ENCODE assay signal across 32 mouse cellular contexts in the genomic region with DNA sequence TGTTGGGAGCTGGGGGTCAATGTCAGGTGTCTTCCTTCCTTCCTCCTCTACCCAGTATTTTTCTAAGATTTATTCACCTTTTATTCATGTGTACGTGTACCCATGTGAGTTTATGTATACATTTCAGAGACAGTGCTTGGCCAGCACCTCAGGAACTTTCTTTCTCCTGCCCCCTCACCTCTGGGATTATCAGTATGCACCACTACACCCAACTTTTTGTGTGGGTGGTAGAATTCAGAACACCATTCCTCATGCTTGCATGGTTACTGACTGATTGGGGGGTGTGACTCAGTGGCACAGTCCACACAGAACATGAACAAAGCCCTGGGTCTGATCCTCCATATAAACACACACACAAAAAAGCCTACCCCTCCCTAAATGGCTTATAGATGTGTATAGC. TPM values are rescaled to one million over a fixed set of nuclear protein-coding genes. Genes with fewer than 3 reads are reported as not detected.
DNase-seq lines count a peak whose midpoint lies in the region; ATAC-seq and TF ChIP-seq lines count a peak whose summit lies in the region.
"Had no signal": no experiment of that assay in that cellular context is flagged by ENCODE, and none has a peak within 500 bp of the region (broad histone marks: within the 10 kb centered on the region; RNA-seq: fewer than 3 reads in every experiment).

No protein-coding gene starts in this region.

- H3K4me2 ChIP-seq in midbrain, embryonic 11.5 days, result no peak overlapping the region
- H3K4me2 ChIP-seq in midbrain, embryonic 15.5 days, result no peak overlapping the region
- peak overlapping the region; percentile 78 for H3K4me2 ChIP-seq in liver, postnatal 0 days (ENCODE audit: low read depth, low read length)
- H3K4me2 ChIP-seq: embryonic facial prominence, embryonic 15.5 days; heart, embryonic 11.5 days; neural tube, embryonic 12.5 days had no signal

- H3K9me3 ChIP-seq in midbrain, embryonic 11.5 days (ENCODE audit: control insufficient read depth, low read length), result no peaks in the 10 kb centered on the region
- H3K9me3 ChIP-seq in midbrain, embryonic 15.5 days, result no peaks in the 10 kb centered on the region
- no peaks in the 10 kb centered on the region for H3K9me3 ChIP-seq in liver, postnatal 0 days (ENCODE audit: low read length)
- H3K9me3 ChIP-seq: embryonic facial prominence, embryonic 15.5 days; G1E; limb, embryonic 10.5 days; neural tube, embryonic 12.5 days had no signal

- H3K4me1 ChIP-seq in midbrain, embryonic 11.5 days (ENCODE audit: control insufficient read depth, insufficient read depth, low read length), result peaks cover 3% of the 10 kb centered on the region; the same call in 1 of the 2 replicates
- peaks cover 9% of the 10 kb centered on the region for H3K4me1 ChIP-seq in midbrain, embryonic 15.5 days
- H3K4me1 ChIP-seq in liver, postnatal 0 days (ENCODE audit: insufficient read depth), result peaks cover 26% of the 10 kb centered on the region
- H3K4me1 ChIP-seq: neural tube, embryonic 12.5 days had no signal

- H3K4me3 ChIP-seq in midbrain, embryonic 11.5 days (ENCODE audit: low read depth, low read length), result no peak overlapping the region
- H3K4me3 ChIP-seq in midbrain, embryonic 15.5 days, result no peak overlapping the region
- no peak overlapping the region for H3K4me3 ChIP-seq in liver, postnatal 0 days (ENCODE audit: low read depth, low read length)
- H3K4me3 ChIP-seq: embryonic facial prominence, embryonic 15.5 days; left cerebral cortex, adult 2 months; limb, embryonic 10.5 days; neural tube, embryonic 12.5 days had no signal

- TF ChIP-seq EP300 in liver, postnatal 0 days (IDR thresholded peaks at IDR 0.05; ENCODE audit: low read depth), result no peak

- H3K36me3 ChIP-seq in midbrain, embryonic 11.5 days (ENCODE audit: control insufficient read depth, insufficient read depth, low read length), result no peaks in the 10 kb centered on the region
- H3K36me3 ChIP-seq in midbrain, embryonic 15.5 days (replicated peaks), result no peaks in the 10 kb centered on the region
- 0 out of 2 replicates have a peak, but pooled peaks cover 9% of the 10 kb centered on the region for H3K36me3 ChIP-seq in liver, postnatal 0 days (replicated peaks; ENCODE audit: insufficient read depth, low read length)
- H3K36me3 ChIP-seq: neural tube, embryonic 12.5 days had no signal

- H3K27ac ChIP-seq in midbrain, embryonic 11.5 days (ENCODE audit: low read depth, low read length), result no peak overlapping the region
- H3K27ac ChIP-seq in midbrain, embryonic 15.5 days, result no peak overlapping the region
- H3K27ac ChIP-seq in liver, postnatal 0 days (ENCODE audit: low read depth), result 0 out of 2 replicates have a peak overlapping the region, but pooled peaks have one; percentile 22
- H3K27ac ChIP-seq: embryonic facial prominence, embryonic 15.5 days; left cerebral cortex, adult 2 months; limb, embryonic 10.5 days; neural tube, embryonic 12.5 days had no signal

- no peak overlapping the region for H3K9ac ChIP-seq in midbrain, embryonic 11.5 days (ENCODE audit: low read length)
- no peak overlapping the region for H3K9ac ChIP-seq in midbrain, embryonic 15.5 days
- no peak overlapping the region for H3K9ac ChIP-seq in liver, postnatal 0 days (replicated peaks)
- H3K9ac ChIP-seq: embryonic facial prominence, embryonic 15.5 days; neural tube, embryonic 12.5 days had no signal

- TF ChIP-seq CTCF in liver, postnatal 0 days (IDR thresholded peaks at IDR 0.05; ENCODE audit: low read depth), result no peak

- H3K27me3 ChIP-seq in midbrain, embryonic 11.5 days (ENCODE audit: control insufficient read depth, insufficient read depth, low read length), result no peaks in the 10 kb centered on the region
- no peaks in the 10 kb centered on the region for H3K27me3 ChIP-seq in midbrain, embryonic 15.5 days (replicated peaks)
- no peaks in the 10 kb centered on the region for H3K27me3 ChIP-seq in liver, postnatal 0 days (ENCODE audit: insufficient read depth, low read length)
- H3K27me3 ChIP-seq: embryonic facial prominence, embryonic 15.5 days; neural tube, embryonic 12.5 days had no signal

- DNase-seq in heart, adult 11 months, result peak; percentile 80
- DNase-seq in heart, adult 8-10 months (ENCODE audit: low spot score), result no peak
- peak; percentile 28 for DNase-seq in midbrain, embryonic 11.5 days (ENCODE audit: low spot score, missing footprints)
- peak; percentile 39 for DNase-seq in c-Kit-positive CD71-positive TER-119-positive erythroid progenitor cells, embryonic 14.5 days (ENCODE audit: low spot score)
- DNase-seq in liver, postnatal 0 days, result no peak
- DNase-seq in left cerebral cortex, adult 11 months (ENCODE audit: low spot score), result no peak
- DNase-seq: adrenal gland, adult 8-10 months; cerebellum, adult 9-10 months; gastrocnemius, postnatal 25 days; kidney, adult 11 months; kidney, postnatal 4 days; lung, postnatal 10 days; midbrain, embryonic 14.5 days; right cerebral cortex, postnatal 14 days; spleen, adult 18-20 months; thymus, adult 18-20 months; thymus, postnatal 36 days had no signal

- no peak for ATAC-seq in midbrain, embryonic 11.5 days (ENCODE audit: low FRiP score)
- no peak for ATAC-seq in midbrain, embryonic 15.5 days (replicated peaks)
- no peak for ATAC-seq in liver, postnatal 0 days
- ATAC-seq in CD4-positive, CD25-positive, alpha-beta regulatory T cell, adult 4 months, result no peak
- ATAC-seq: activated CD4-positive, CD25-positive, alpha-beta regulatory T cell, adult 4 months; forebrain, embryonic 14.5 days had no signal

- WGBS in midbrain, embryonic 11.5 days, result 90% methylated on average over 1 of the region's 1 CpGs
- 93% methylated on average over 1 of the region's 1 CpGs for WGBS in midbrain, embryonic 15.5 days
- 56% methylated on average over 1 of the region's 1 CpGs for WGBS in liver, postnatal 0 days (ENCODE audit: insufficient replicate concordance)

RNA-seq across cellular contexts. Expression of gene Samhd1, which starts 3.0 kb away (rescaled TPM):
- total RNA-seq in heart, adult 8-10 months (2022), result 10 to 100 TPM; 20.5 to 23.6 (median 21.5) TPM
- polyA plus RNA-seq in midbrain, embryonic 11.5 days (2014; fragmentation: Nextera tagmentation; extraction: Ambion mirVana), result 21.0 and 21.7 TPM in 2 replicates
- 9.4 and 9.9 TPM in 2 replicates for polyA plus RNA-seq in midbrain, embryonic 15.5 days (2015; fragmentation: Nextera tagmentation; extraction: Ambion mirVana)
- polyA plus RNA-seq in liver, postnatal 0 days (2015; fragmentation: Nextera tagmentation; extraction: Ambion mirVana), result 16.5 and 17.3 TPM in 2 replicates
- polyA plus RNA-seq in CD4-positive, CD25-positive, alpha-beta regulatory T cell, adult 4 months (2017; shearing (Covaris generic)), result 100 to 1,000 TPM; 611 to 673 TPM

RNA-seq across cellular contexts. Expression of gene Tldc2, which starts 45.2 kb away (rescaled TPM):
- total RNA-seq in heart, adult 8-10 months (2022), result not detected
- polyA plus RNA-seq in midbrain, embryonic 11.5 days (2014; fragmentation: Nextera tagmentation; extraction: Ambion mirVana), result not detected in 2 replicates
- polyA plus RNA-seq in midbrain, embryonic 15.5 days (2015; fragmentation: Nextera tagmentation; extraction: Ambion mirVana), result not detected in 2 replicates
- polyA plus RNA-seq in liver, postnatal 0 days (2015; fragmentation: Nextera tagmentation; extraction: Ambion mirVana), result not detected in 2 replicates
- polyA plus RNA-seq in CD4-positive, CD25-positive, alpha-beta regulatory T cell, adult 4 months (2017; shearing (Covaris generic)), result not detected
- total RNA-seq: adrenal gland, adult 8-10 months; G1E; gastrocnemius, postnatal 25 days; left cerebral cortex, adult 2 months; liver, adult 2 months; megakaryocyte progenitor cell, adult 5-6 weeks had no signal
- polyA plus RNA-seq: activated CD4-positive, CD25-positive, alpha-beta regulatory T cell, adult 4 months; embryonic facial prominence, embryonic 15.5 days; forebrain, embryonic 14.5 days; G1E; heart, postnatal 0 days; hindbrain, embryonic 11.5 days; limb, embryonic 10.5 days; liver, adult 2 months; midbrain, embryonic 14.5 days; neural tube, embryonic 12.5 days; stomach, embryonic 14.5 days had no signal

RNA-seq across cellular contexts. Expression of gene Soga1, which starts 53.0 kb away (rescaled TPM):
- 10 to 100 TPM in 1 of 4 experiments, 1 to 10 TPM in 3; 8.7 to 11.1 (median 8.9) TPM for total RNA-seq in heart, adult 8-10 months (2022)
- 5.2 and 6.0 TPM in 2 replicates for polyA plus RNA-seq in midbrain, embryonic 11.5 days (2014; fragmentation: Nextera tagmentation; extraction: Ambion mirVana)
- polyA plus RNA-seq in midbrain, embryonic 15.5 days (2015; fragmentation: Nextera tagmentation; extraction: Ambion mirVana), result 6.8 and 7.1 TPM in 2 replicates
- polyA plus RNA-seq in liver, postnatal 0 days (2015; fragmentation: Nextera tagmentation; extraction: Ambion mirVana), result 0.65 and 1.0 TPM in 2 replicates
- polyA plus RNA-seq in CD4-positive, CD25-positive, alpha-beta regulatory T cell, adult 4 months (2017; shearing (Covaris generic)), result under 1 TPM in 1 of 2 experiments, not detected in 1; 0.16 TPM

Comparison
In these comparisons a context has a peak if more than half of its experiments do, and no peak if none do; other contexts are left out.
1. DNase-seq: peak in heart, adult 11 months (single experiment), midbrain, embryonic 11.5 days (single experiment) and c-Kit-positive CD71-positive TER-119-positive erythroid progenitor cells, embryonic 14.5 days (single experiment); none in heart, adult 8-10 months (single experiment), liver, postnatal 0 days (single experiment) and left cerebral cortex, adult 11 months (single experiment).
2. RNA of gene Samhd1, which starts 3.0 kb away (polyA plus RNA-seq): 611 to 673 TPM in CD4-positive, CD25-positive, alpha-beta regulatory T cell, adult 4 months; 21.0 to 21.7 TPM in midbrain, embryonic 11.5 days, 16.5 to 17.3 TPM in liver, postnatal 0 days and 9.4 to 9.9 TPM in midbrain, embryonic 15.5 days; every median in the first group is over 10 times any median in the second.